Mouse (Mus musculus) lung, postnatal 0 days (tissue): ENCODE measurements around the gene Lamp5. TPM values are rescaled to one million over a fixed set of nuclear protein-coding genes. Genes with fewer than 3 reads are reported as not detected.

Experiments used
- ATAC-seq: fragments of 200-750 bp; cut with Nextera tagmentation; 2 replicates; pipeline ENCODE4 v1.8.0; 2017; ENCODE audit warnings: moderate library complexity
- DNase-seq: peaks from one replicate; pipeline ENCODE4 v3.0.0-alpha.2; 2016; ENCODE audit warnings: low spot score
- H3K27ac ChIP-seq: fragments of 300-500 bp; sonication (generic); 2 replicates; pipeline ENCODE4 v1.5.1; 2014; ENCODE audit warnings: antibody characterized with exemption, mild to moderate bottlenecking, low read length, mixed read lengths
- H3K27me3 ChIP-seq: fragments of 300-500 bp; sonication (generic); replicated peaks from 2 replicates; pipeline ENCODE4 v1.6.1; 2014; ENCODE audit warnings: low read length, mixed read lengths; ENCODE audit not compliant: insufficient read depth
- H3K36me3 ChIP-seq: fragments of 300-500 bp; sonication (generic); 2 replicates; pipeline ENCODE4 v1.6.1; 2014; ENCODE audit warnings: low read length, mixed read lengths; ENCODE audit not compliant: insufficient read depth
- H3K4me1 ChIP-seq: fragments of 300-500 bp; sonication (generic); 2 replicates; pipeline ENCODE4 v1.6.1; 2014; ENCODE audit warnings: antibody characterized with exemption, low read depth, low read length, mixed read lengths; ENCODE audit not compliant: insufficient read depth
- H3K4me2 ChIP-seq: fragments of 300-500 bp; sonication (generic); replicated peaks from 2 replicates; pipeline ENCODE4 v1.6.1; 2014; ENCODE audit warnings: low read depth, mild to moderate bottlenecking, low read length, moderate library complexity, mixed read lengths
- H3K4me3 ChIP-seq: fragments of 300-500 bp; sonication (generic); 2 replicates; pipeline ENCODE4 v1.5.1; 2014; ENCODE audit warnings: low read depth, low read length
- H3K9ac ChIP-seq: fragments of 300-500 bp; sonication (generic); replicated peaks from 2 replicates; pipeline ENCODE4 v1.6.1; 2014; ENCODE audit warnings: low read depth, mild to moderate bottlenecking
- H3K9me3 ChIP-seq: fragments of 300-500 bp; sonication (generic); 2 replicates; pipeline ENCODE4 v1.6.1; 2016; ENCODE audit warnings: low read length, mixed read lengths
- CTCF ChIP-seq: IDR thresholded peaks from 2 replicates; pipeline ENCODE4 v1.5.1; 2016; ENCODE audit warnings: antibody characterized with exemption, mild to moderate bottlenecking
- EP300 ChIP-seq: IDR thresholded peaks from 2 replicates; pipeline ENCODE4 v1.6.1; 2016; ENCODE audit warnings: antibody characterized with exemption, mild to moderate bottlenecking, control low read depth
- WGBS: fragments of 180-500 bp; shearing (Covaris S2); extraction: QIAGEN DNeasy Blood & Tissue Kit; methylation state at CpG from one replicate; pipeline ENCODE4 v1.1.7; 2014; 5-methylcytosine and 5-hydroxymethylcytosine counted together
- polyA plus RNA-seq: library from polyadenylated mRNA; unstranded; fragments of >200 nt; fragmentation: Nextera tagmentation; extraction: Ambion mirVana; gene quantifications from 2 replicates; pipeline ENCODE4 v1.2.1, GENCODE M21; 2015

Lamp5 gene
- polyA plus RNA-seq, result not detected in 2 replicates

GRCm38 (mm10) chr2:136051688-136052289, at the start of gene Lamp5:
Gene Lamp5, plus strand, starts transcription at chr2:136052239.
- WGBS, result 9% methylated on average over 8 of the region's 8 CpGs
- DNase-seq, result no peak
- H3K4me3 ChIP-seq, result no peak within 1 kb of the TSS
- no peaks in the 10 kb centered on the region for H3K9me3 ChIP-seq
- H3K4me1 ChIP-seq, result no peaks in the 10 kb centered on the region
- no peaks in the 10 kb centered on the region for H3K27me3 ChIP-seq
- H3K27ac ChIP-seq, result no peak within 1 kb of the TSS
- H3K4me2 ChIP-seq, result no peak within 1 kb of the TSS
- no peak for TF ChIP-seq EP300
- TF ChIP-seq CTCF, result no peak
- no peaks in the 10 kb centered on the region for H3K36me3 ChIP-seq
- no peak within 1 kb of the TSS for H3K9ac ChIP-seq
- no peak for ATAC-seq

- DNase-seq (no peak), ATAC-seq (no peak)
- Histone ChIP-seq H3K9me3 (no peaks in the 10 kb centered on the region), H3K27me3 (no peaks in the 10 kb centered on the region), H3K4me2 (no peak overlapping the region), H3K4me1 (no peaks in the 10 kb centered on the region), H3K36me3 (peaks cover 11% of the 10 kb centered on the region), H3K27ac (no peak overlapping the region), H3K4me3 (no peak overlapping the region), H3K9ac (no peak overlapping the region)
- TF ChIP-seq CTCF, result no peak
- no peak for TF ChIP-seq EP300
- 67% methylated on average over 1 of the region's 1 CpGs for WGBS
Observed at GRCm38 (mm10) chr2:136003836-136004235, 48.2 kb upstream of the Lamp5 start.

DNA sequence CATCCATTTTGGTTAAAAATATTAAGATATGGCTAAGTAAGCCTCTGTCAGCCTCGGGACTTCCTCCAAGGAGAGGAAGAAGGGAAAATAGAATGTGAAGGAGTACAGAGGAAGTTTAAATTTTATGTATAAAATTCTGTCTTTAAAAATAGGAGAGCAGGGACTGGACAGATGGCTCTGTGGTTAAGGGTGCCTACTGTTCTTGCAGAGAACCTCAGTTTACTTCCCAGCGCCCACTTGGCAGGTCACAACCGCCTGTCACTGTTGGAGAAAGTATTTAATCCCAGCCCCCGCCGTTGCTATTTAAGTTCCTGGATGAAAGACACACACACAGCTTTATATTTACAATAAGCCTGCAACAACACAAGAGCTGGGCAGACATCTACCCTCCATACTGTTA, 45.8 kb upstream of the Lamp5 start:
- no peak overlapping the region for H3K27ac ChIP-seq
- H3K4me3 ChIP-seq, result no peak overlapping the region
- no peaks in the 10 kb centered on the region for H3K9me3 ChIP-seq
- ATAC-seq, result no peak
- peaks cover 11% of the 10 kb centered on the region for H3K36me3 ChIP-seq
- 84% methylated on average over 5 of the region's 5 CpGs for WGBS
- TF ChIP-seq EP300, result no peak
- no peak for TF ChIP-seq CTCF
- H3K4me2 ChIP-seq, result no peak overlapping the region
- DNase-seq, result no peak
- H3K9ac ChIP-seq, result no peak overlapping the region
- no peaks in the 10 kb centered on the region for H3K27me3 ChIP-seq
- H3K4me1 ChIP-seq, result no peaks in the 10 kb centered on the region

DNA sequence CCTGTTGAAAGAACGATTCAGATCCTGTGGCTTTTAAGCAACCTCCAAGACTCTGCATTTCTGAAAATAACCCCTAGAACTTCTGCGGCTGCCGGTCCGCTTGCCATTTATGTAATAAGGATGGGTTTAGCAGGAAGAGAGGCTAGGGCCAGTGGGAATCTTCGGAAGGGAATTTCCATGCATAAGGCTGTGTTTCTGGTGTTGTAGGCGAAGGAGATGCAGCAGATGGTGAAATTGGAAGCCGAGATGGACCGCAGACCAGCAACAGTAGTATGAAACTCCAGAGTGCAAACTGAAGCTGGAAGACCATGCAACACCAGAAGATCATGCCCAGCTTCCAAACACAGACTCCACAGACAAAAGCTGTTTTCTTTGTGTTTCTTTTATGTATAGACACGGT, 39.3 kb upstream of the Lamp5 start:
- no peak for DNase-seq
- no peak overlapping the region for H3K27ac ChIP-seq
- no peak overlapping the region for H3K4me3 ChIP-seq
- ATAC-seq, result no peak
- TF ChIP-seq EP300, result no peak
- TF ChIP-seq CTCF, result no peak
- H3K36me3 ChIP-seq, result peaks cover 4% of the 10 kb centered on the region; the same call in 1 of the 2 replicates
- no peaks in the 10 kb centered on the region for H3K9me3 ChIP-seq
- H3K4me1 ChIP-seq, result no peaks in the 10 kb centered on the region
- H3K27me3 ChIP-seq, result no peaks in the 10 kb centered on the region
- no peak overlapping the region for H3K9ac ChIP-seq
- 85% methylated on average over 9 of the region's 9 CpGs for WGBS
- no peak overlapping the region for H3K4me2 ChIP-seq

- no peaks in the 10 kb centered on the region for H3K36me3 ChIP-seq
- no peaks in the 10 kb centered on the region for H3K9me3 ChIP-seq
- H3K27me3 ChIP-seq, result no peaks in the 10 kb centered on the region
- DNase-seq (no peak), ATAC-seq (no peak)
- H3K4me2 ChIP-seq, result no peak overlapping the region
- no peak overlapping the region for H3K27ac ChIP-seq
- no peak for TF ChIP-seq CTCF
- TF ChIP-seq EP300, result no peak
- no peaks in the 10 kb centered on the region for H3K4me1 ChIP-seq
- H3K4me3 ChIP-seq, result no peak overlapping the region
- 86% methylated on average over 4 of the region's 4 CpGs for WGBS
- H3K9ac ChIP-seq, result no peak overlapping the region
Observed at GRCm38 (mm10) chr2:136048464-136048863, 3.6 kb upstream of the Lamp5 start.

- no peak for DNase-seq
- ATAC-seq, result no peak
- no peak overlapping the region for H3K4me3 ChIP-seq
- WGBS, result 22% methylated on average over 27 of the region's 27 CpGs
- H3K4me1 ChIP-seq, result no peaks in the 10 kb centered on the region
- TF ChIP-seq CTCF (no peak), EP300 (no peak)
- H3K9ac ChIP-seq, result no peak overlapping the region
- no peaks in the 10 kb centered on the region for H3K27me3 ChIP-seq
- no peak overlapping the region for H3K4me2 ChIP-seq
- H3K9me3 ChIP-seq, result no peaks in the 10 kb centered on the region
- H3K36me3 ChIP-seq, result no peaks in the 10 kb centered on the region
- no peak overlapping the region for H3K27ac ChIP-seq
Observed at GRCm38 (mm10) chr2:136050793-136051615, 1.0 kb upstream of the Lamp5 start.
